9 mouse cellular contexts compared by ENCODE assay signal in genomic region chr17:14520565-14520964, GRCm38 (mm10).
DNase-seq lines count a peak whose midpoint lies in the region; ATAC-seq and TF ChIP-seq lines count a peak whose summit lies in the region.
"Had no signal": no experiment of that assay in that cellular context is flagged by ENCODE, and none has a peak within 500 bp of the region (broad histone marks: within the 10 kb centered on the region; RNA-seq: fewer than 3 reads in every experiment).

No protein-coding gene starts in this region.

- no peak for TF ChIP-seq POLR2A in embryonic fibroblast, embryonic 13.5 days (IDR thresholded peaks at IDR 0.05; ENCODE audit: low read depth, low read length)

- no peak overlapping the region for H3K9ac ChIP-seq in ES-E14 (ENCODE audit: insufficient read depth, low read depth, low read length, poor library complexity, severe bottlenecking)
- H3K9ac ChIP-seq: heart, embryonic 13.5 days had no signal

- in situ Hi-C loops in ES-E14 (cut with MboI; ENCODE audit: low sequenced_read_pairs in 2 of 2, unreplicated experiment in 2 of 2): no loop called here

- no peaks in the 10 kb centered on the region for H3K4me1 ChIP-seq in ES-E14 (ENCODE audit: control insufficient read depth in 2 of 2, insufficient read depth in 2 of 2, low read length in 2 of 2, poor library complexity in 1 of 2)
- no peaks in the 10 kb centered on the region for H3K4me1 ChIP-seq in embryonic fibroblast, embryonic 13.5 days (ENCODE audit: control insufficient read depth, insufficient read depth, low read length)
- H3K4me1 ChIP-seq in midbrain, embryonic 10.5 days: no peaks in the 10 kb centered on the region

- intact Hi-C loops in heart, postnatal 36 days (cut with DNase I): no loop called here

- no peak overlapping the region for H3K4me3 ChIP-seq in ES-E14 (ENCODE audit: insufficient read depth in 1 of 2, low read depth in 1 of 2, low read length in 2 of 2, poor library complexity in 1 of 2, severe bottlenecking in 1 of 2)
- H3K4me3 ChIP-seq in embryonic fibroblast, embryonic 13.5 days (ENCODE audit: insufficient read depth, low read length): no peak overlapping the region
- H3K4me3 ChIP-seq in midbrain, embryonic 10.5 days: no peak overlapping the region
- H3K4me3 ChIP-seq: heart, embryonic 13.5 days had no signal

- no peaks in the 10 kb centered on the region for H3K36me3 ChIP-seq in ES-E14 (ENCODE audit: control insufficient read depth, insufficient read depth, low read length, poor library complexity, severe bottlenecking)
- H3K36me3 ChIP-seq in midbrain, embryonic 10.5 days: no peaks in the 10 kb centered on the region
- H3K36me3 ChIP-seq: heart, embryonic 13.5 days had no signal

- peak; percentile 80; the same call in 1 of the 2 replicates for TF ChIP-seq CTCF in embryonic fibroblast, embryonic 13.5 days (IDR thresholded peaks at IDR 0.05; ENCODE audit: borderline replicate concordance, insufficient read depth, low read length)

- H3K27me3 ChIP-seq in midbrain, embryonic 10.5 days (ENCODE audit: low read depth, poor library complexity, severe bottlenecking): no peaks in the 10 kb centered on the region

- WGBS in midbrain, embryonic 10.5 days: 19% methylated on average over 5 of the region's 5 CpGs

- no peaks in the 10 kb centered on the region for H3K9me3 ChIP-seq in ES-E14 (ENCODE audit: control insufficient read depth, insufficient read depth, low read depth, low read length)
- H3K9me3 ChIP-seq in midbrain, embryonic 10.5 days (replicated peaks): no peaks in the 10 kb centered on the region
- H3K9me3 ChIP-seq: heart, embryonic 13.5 days had no signal

- ATAC-seq in inflammation-experienced regulatory T-cells, adult 6 months: no peak

- DNase-seq in ES-E14 (ENCODE audit: low read depth, low spot score): peak; percentile 42
- DNase-seq in adrenal gland, postnatal 25 days: peak; percentile 67
- DNase-seq in heart, postnatal 36 days: peak; percentile 69 to 80
- DNase-seq in layer of hippocampus, postnatal 25 days (ENCODE audit: extremely low spot score in 1 of 2, low spot score in 1 of 2): peak; percentile 72 to 96
- DNase-seq in midbrain, embryonic 10.5 days (ENCODE audit: low spot score): peak; percentile 64
- DNase-seq in skeletal muscle tissue, adult 2 months (ENCODE audit: low read depth, low spot score): peak; percentile 42

- H3K27ac ChIP-seq in ES-E14 (ENCODE audit: insufficient read depth, low read depth, low read length, poor library complexity, severe bottlenecking): no peak overlapping the region
- H3K27ac ChIP-seq in embryonic fibroblast, embryonic 13.5 days (ENCODE audit: insufficient read depth, low read length): no peak overlapping the region
- H3K27ac ChIP-seq in midbrain, embryonic 10.5 days (replicated peaks): no peak overlapping the region
- H3K27ac ChIP-seq: heart, embryonic 13.5 days had no signal

TF ChIP-seq in ES-E14, 5 proteins besides CTCF, POLR2A, EP300 and RAD21:
- TF ChIP-seq MAFK (IDR thresholded peaks at IDR 0.05; ENCODE audit: insufficient read depth, low read depth, low read length): no peak
- TF ChIP-seq ZC3H11A (IDR thresholded peaks at IDR 0.05; ENCODE audit: borderline replicate concordance, low read depth, low read length): peak; percentile 88
- no peak for TF ChIP-seq ZNF384 (IDR thresholded peaks at IDR 0.05; ENCODE audit: low read depth, low read length)
TF ChIP-seq in ES-E14: peak in this region for 1.
